Mouse (Mus musculus): ENCODE results near the gene Tpm1. TPM values are rescaled to one million over a fixed set of nuclear protein-coding genes. Genes with fewer than 3 reads are reported as not detected.

Tpm1 gene
- total and polyA plus RNA-seq, 2 experiments from 2014 or later = 124 to 177 TPM

GRCm38 (mm10) chr9:67003656-67004055, 45.5 kb downstream of the Tpm1 start:
- no peaks in the 10 kb centered on the region for H3K4me1 ChIP-seq (ENCODE audit: insufficient read depth, low read length)
- DNase-seq (ENCODE audit: low spot score) (no peak), ATAC-seq (ENCODE audit: low FRiP score) (no peak)
- H3K27me3 ChIP-seq (ENCODE audit: insufficient read depth, low read length) = no peaks in the 10 kb centered on the region
- TF ChIP-seq CTCF (IDR thresholded peaks at IDR 0.05) = no peak
- no peaks in the 10 kb centered on the region for H3K9me3 ChIP-seq (ENCODE audit: low read length)
- H3K9ac ChIP-seq (replicated peaks; ENCODE audit: low read length, poor library complexity, severe bottlenecking) = no peak overlapping the region
- no peaks in the 10 kb centered on the region for H3K36me3 ChIP-seq (ENCODE audit: insufficient read depth, low read length)
- 59% methylated on average over 4 of the region's 4 CpGs for WGBS
- no peak overlapping the region for H3K4me2 ChIP-seq (ENCODE audit: low read depth, low read length, poor library complexity, severe bottlenecking)
- no peak overlapping the region for H3K27ac ChIP-seq (ENCODE audit: low read depth, low read length)
- no peak overlapping the region for H3K4me3 ChIP-seq (ENCODE audit: low read depth, low read length)

- no peak for TF ChIP-seq CTCF (IDR thresholded peaks at IDR 0.05)
- Histone ChIP-seq H3K36me3 (ENCODE audit: insufficient read depth, low read length) (no peaks in the 10 kb centered on the region), H3K9ac (replicated peaks; ENCODE audit: low read length, poor library complexity, severe bottlenecking) (no peak overlapping the region), H3K4me3 (ENCODE audit: low read depth, low read length) (no peak overlapping the region), H3K27ac (ENCODE audit: low read depth, low read length) (no peak overlapping the region), H3K9me3 (ENCODE audit: low read length) (no peaks in the 10 kb centered on the region), H3K4me1 (ENCODE audit: insufficient read depth, low read length) (no peaks in the 10 kb centered on the region), H3K27me3 (ENCODE audit: insufficient read depth, low read length) (no peaks in the 10 kb centered on the region), H3K4me2 (ENCODE audit: low read depth, low read length, poor library complexity, severe bottlenecking) (no peak overlapping the region)
- DNase-seq (ENCODE audit: low spot score) = no peak
- no peak for ATAC-seq (ENCODE audit: low FRiP score)
- WGBS = 34% methylated on average over 4 of the region's 4 CpGs
Measured at GRCm38 (mm10) chr9:67003156-67003555, 46.0 kb downstream of the Tpm1 start.

- Histone ChIP-seq H3K9me3 (ENCODE audit: low read length) (no peaks in the 10 kb centered on the region), H3K27me3 (ENCODE audit: insufficient read depth, low read length) (no peaks in the 10 kb centered on the region), H3K36me3 (ENCODE audit: insufficient read depth, low read length) (no peaks in the 10 kb centered on the region), H3K4me2 (ENCODE audit: low read depth, low read length, poor library complexity, severe bottlenecking) (no peak overlapping the region), H3K4me1 (ENCODE audit: insufficient read depth, low read length) (no peaks in the 10 kb centered on the region), H3K9ac (replicated peaks; ENCODE audit: low read length, poor library complexity, severe bottlenecking) (no peak overlapping the region), H3K27ac (ENCODE audit: low read depth, low read length) (no peak overlapping the region), H3K4me3 (ENCODE audit: low read depth, low read length) (no peak overlapping the region)
- TF ChIP-seq CTCF (IDR thresholded peaks at IDR 0.05) = no peak
- no peak for ATAC-seq (ENCODE audit: low FRiP score)
- no peak for DNase-seq (ENCODE audit: low spot score)
- 76% methylated on average over 4 of the region's 4 CpGs for WGBS
Measured at GRCm38 (mm10) chr9:67001506-67001905, 47.7 kb downstream of the Tpm1 start.

GRCm38 (mm10) chr9:67001050-67001449, 48.2 kb downstream of the Tpm1 start:
- Histone ChIP-seq H3K4me3 (ENCODE audit: low read depth, low read length) (no peak overlapping the region), H3K9ac (replicated peaks; ENCODE audit: low read length, poor library complexity, severe bottlenecking) (no peak overlapping the region), H3K4me2 (ENCODE audit: low read depth, low read length, poor library complexity, severe bottlenecking) (no peak overlapping the region), H3K27ac (ENCODE audit: low read depth, low read length) (no peak overlapping the region), H3K27me3 (ENCODE audit: insufficient read depth, low read length) (no peaks in the 10 kb centered on the region), H3K36me3 (ENCODE audit: insufficient read depth, low read length) (no peaks in the 10 kb centered on the region), H3K9me3 (ENCODE audit: low read length) (no peaks in the 10 kb centered on the region), H3K4me1 (ENCODE audit: insufficient read depth, low read length) (no peaks in the 10 kb centered on the region)
- 5% methylated on average over 6 of the region's 6 CpGs for WGBS
- DNase-seq (ENCODE audit: low spot score) (peak; percentile 91), ATAC-seq (ENCODE audit: low FRiP score) (no peak)
- peak; percentile 78 for TF ChIP-seq CTCF (IDR thresholded peaks at IDR 0.05)

GRCm38 (mm10) chr9:66999698-67000097, 49.5 kb downstream of the Tpm1 start:
- 93% methylated on average over 8 of the region's 8 CpGs for WGBS
- no peak overlapping the region for H3K9ac ChIP-seq (replicated peaks; ENCODE audit: low read length, poor library complexity, severe bottlenecking)
- H3K4me3 ChIP-seq (ENCODE audit: low read depth, low read length) = no peak overlapping the region
- no peak overlapping the region for H3K27ac ChIP-seq (ENCODE audit: low read depth, low read length)
- H3K4me2 ChIP-seq (ENCODE audit: low read depth, low read length, poor library complexity, severe bottlenecking) = no peak overlapping the region
- DNase-seq (ENCODE audit: low spot score) (no peak), ATAC-seq (ENCODE audit: low FRiP score) (no peak)
- H3K36me3 ChIP-seq (ENCODE audit: insufficient read depth, low read length) = no peaks in the 10 kb centered on the region
- no peaks in the 10 kb centered on the region for H3K27me3 ChIP-seq (ENCODE audit: insufficient read depth, low read length)
- TF ChIP-seq CTCF (IDR thresholded peaks at IDR 0.05) = no peak
- H3K9me3 ChIP-seq (ENCODE audit: low read length) = no peaks in the 10 kb centered on the region
- H3K4me1 ChIP-seq (ENCODE audit: insufficient read depth, low read length) = no peaks in the 10 kb centered on the region

GRCm38 (mm10) chr9:66991750-66992410, 57.3 kb downstream of the Tpm1 start:
- Histone ChIP-seq H3K27me3 (ENCODE audit: insufficient read depth, low read length) (no peaks in the 10 kb centered on the region), H3K4me1 (ENCODE audit: insufficient read depth, low read length) (no peaks in the 10 kb centered on the region), H3K27ac (ENCODE audit: low read depth, low read length) (no peak overlapping the region), H3K4me2 (ENCODE audit: low read depth, low read length, poor library complexity, severe bottlenecking) (no peak overlapping the region), H3K4me3 (ENCODE audit: low read depth, low read length) (no peak overlapping the region), H3K9me3 (ENCODE audit: low read length) (no peaks in the 10 kb centered on the region), H3K9ac (replicated peaks; ENCODE audit: low read length, poor library complexity, severe bottlenecking) (no peak overlapping the region), H3K36me3 (ENCODE audit: insufficient read depth, low read length) (no peaks in the 10 kb centered on the region)
- TF ChIP-seq CTCF (IDR thresholded peaks at IDR 0.05) = no peak
- WGBS = 81% methylated on average over 8 of the region's 8 CpGs
- DNase-seq (ENCODE audit: low spot score) (no peak), ATAC-seq (ENCODE audit: low FRiP score) (no peak)
